Mouse (Mus musculus): ENCODE results near the gene Ptpn1.

DNA sequence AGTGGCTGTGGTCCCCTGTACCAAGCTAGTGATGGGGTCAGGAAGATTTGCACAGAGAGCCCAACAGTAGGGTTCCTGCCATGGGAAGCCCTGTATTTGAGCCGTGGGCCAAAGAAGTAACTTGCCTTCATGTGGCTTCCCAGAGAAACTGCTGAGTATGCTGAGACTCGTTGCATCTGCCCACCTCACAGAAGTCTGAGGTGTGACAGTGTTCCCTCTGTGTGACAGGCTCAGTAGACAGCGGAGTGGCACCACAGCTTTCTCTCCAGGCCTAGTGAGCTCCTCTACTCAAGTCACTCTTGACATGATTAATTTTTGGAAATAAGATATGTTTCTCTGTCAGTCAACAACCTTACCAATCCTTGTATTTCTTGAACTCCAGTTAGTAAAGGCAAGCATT lies 6.9 kb downstream of the Ptpn1 start:
- TF ChIP-seq CTCF (IDR thresholded peaks at IDR 0.05; ENCODE audit: low read depth, low read length) (no peak), POLR2A (IDR thresholded peaks at IDR 0.05; ENCODE audit: extremely low read depth, insufficient read depth, low read length) (no peak)

Measured in liver, adult 2 months (tissue).